Mouse (Mus musculus) E14TG2a.4 (cell line): ENCODE results near the gene Ntm.

ENCODE experiments used
- CTCF ChIP-seq: conservative IDR thresholded peaks from 2 replicates; pipeline ENCODE4 v1.5.1; 2014; ENCODE audit warnings: low read length
- POU5F1 ChIP-seq: IDR thresholded peaks from 2 replicates; pipeline ENCODE4 v1.6.1; 2014; ENCODE audit warnings: low read length, borderline replicate concordance

GRCm38 (mm10) chr9:29011476-29011875 is 951.5 kb downstream of the Ntm start:
- TF ChIP-seq CTCF, result no peak
- TF ChIP-seq POU5F1, result no peak
